Mouse (Mus musculus): Measurements from ENCODE around the gene Icam2. TPM values are rescaled to one million over a fixed set of nuclear protein-coding genes. Genes with fewer than 3 reads are reported as not detected.

Gene Icam2
- polyA plus RNA-seq, 1 experiment from 2014 or later = 14.8 TPM

GRCm38 (mm10) chr11:106386409-106386808 is 1.5 kb downstream of the Icam2 start:
- no peaks in the 10 kb centered on the region for H3K9me3 ChIP-seq (replicated peaks; ENCODE audit: control insufficient read depth, low read length)
- peaks cover 10% of the 10 kb centered on the region for H3K4me1 ChIP-seq (ENCODE audit: control insufficient read depth, low read depth, low read length)
- H3K27me3 ChIP-seq (ENCODE audit: control insufficient read depth, insufficient read depth, low read depth, low read length) = no peaks in the 10 kb centered on the region
- no peak overlapping the region for H3K9ac ChIP-seq (ENCODE audit: low read depth, low read length)
- 39% methylated on average over 3 of the region's 3 CpGs for WGBS (ENCODE audit: insufficient replicate concordance)
- no peak for ATAC-seq (ENCODE audit: low read depth)
- H3K27ac ChIP-seq (ENCODE audit: low read length) = no peak overlapping the region
- no peaks in the 10 kb centered on the region for H3K36me3 ChIP-seq (ENCODE audit: control insufficient read depth, insufficient read depth)
- H3K4me3 ChIP-seq (ENCODE audit: low read depth, low read length) = no peak overlapping the region
- H3K4me2 ChIP-seq (ENCODE audit: low read depth, low read length) = no peak overlapping the region

GRCm38 (mm10) chr11:106383051-106383790 is 4.7 kb downstream of the Icam2 start:
- no peak overlapping the region for H3K4me3 ChIP-seq (ENCODE audit: low read depth, low read length)
- H3K4me1 ChIP-seq (ENCODE audit: control insufficient read depth, low read depth, low read length) = peaks cover 10% of the 10 kb centered on the region
- no peaks in the 10 kb centered on the region for H3K27me3 ChIP-seq (ENCODE audit: control insufficient read depth, insufficient read depth, low read depth, low read length)
- H3K36me3 ChIP-seq (ENCODE audit: control insufficient read depth, insufficient read depth) = no peaks in the 10 kb centered on the region
- H3K27ac ChIP-seq (ENCODE audit: low read length) = no peak overlapping the region
- no peak for ATAC-seq (ENCODE audit: low read depth)
- 38% methylated on average over 6 of the region's 6 CpGs for WGBS (ENCODE audit: insufficient replicate concordance)
- H3K4me2 ChIP-seq (ENCODE audit: low read depth, low read length) = no peak overlapping the region
- no peaks in the 10 kb centered on the region for H3K9me3 ChIP-seq (replicated peaks; ENCODE audit: control insufficient read depth, low read length)
- no peak overlapping the region for H3K9ac ChIP-seq (ENCODE audit: low read depth, low read length)

GRCm38 (mm10) chr11:106382424-106382823 is 5.5 kb downstream of the Icam2 start:
- Histone ChIP-seq H3K27me3 (ENCODE audit: control insufficient read depth, insufficient read depth, low read depth, low read length) (no peaks in the 10 kb centered on the region), H3K27ac (ENCODE audit: low read length) (no peak overlapping the region), H3K4me1 (ENCODE audit: control insufficient read depth, low read depth, low read length) (peaks cover 10% of the 10 kb centered on the region), H3K4me2 (ENCODE audit: low read depth, low read length) (no peak overlapping the region), H3K4me3 (ENCODE audit: low read depth, low read length) (no peak overlapping the region; the same call in 1 of the 2 replicates), H3K36me3 (ENCODE audit: control insufficient read depth, insufficient read depth) (no peaks in the 10 kb centered on the region), H3K9ac (ENCODE audit: low read depth, low read length) (no peak overlapping the region), H3K9me3 (replicated peaks; ENCODE audit: control insufficient read depth, low read length) (no peaks in the 10 kb centered on the region)
- 13% methylated on average over 5 of the region's 5 CpGs for WGBS (ENCODE audit: insufficient replicate concordance)
- ATAC-seq (ENCODE audit: low read depth) = peak; percentile 54

GRCm38 (mm10) chr11:106381883-106382282 is 6.0 kb downstream of the Icam2 start:
- no peak overlapping the region for H3K27ac ChIP-seq (ENCODE audit: low read length)
- no peak overlapping the region for H3K9ac ChIP-seq (ENCODE audit: low read depth, low read length)
- 48% methylated on average over 7 of the region's 7 CpGs for WGBS (ENCODE audit: insufficient replicate concordance)
- peaks cover 10% of the 10 kb centered on the region for H3K4me1 ChIP-seq (ENCODE audit: control insufficient read depth, low read depth, low read length)
- no peaks in the 10 kb centered on the region for H3K36me3 ChIP-seq (ENCODE audit: control insufficient read depth, insufficient read depth)
- no peaks in the 10 kb centered on the region for H3K27me3 ChIP-seq (ENCODE audit: control insufficient read depth, insufficient read depth, low read depth, low read length)
- ATAC-seq (ENCODE audit: low read depth) = no peak
- H3K4me3 ChIP-seq (ENCODE audit: low read depth, low read length) = peak overlapping the region; percentile 1
- H3K9me3 ChIP-seq (replicated peaks; ENCODE audit: control insufficient read depth, low read length) = no peaks in the 10 kb centered on the region
- peak overlapping the region; percentile 7; the same call in 1 of the 2 replicates for H3K4me2 ChIP-seq (ENCODE audit: low read depth, low read length)

- H3K4me2 ChIP-seq (ENCODE audit: low read depth, low read length) = no peak overlapping the region
Measured at GRCm38 (mm10) chr11:106381011-106381410, 6.9 kb downstream of the Icam2 start.

GRCm38 (mm10) chr11:106374979-106375378 is 12.9 kb downstream of the Icam2 start:
- Histone ChIP-seq H3K27ac (ENCODE audit: low read length) (no peak overlapping the region), H3K4me2 (ENCODE audit: low read depth, low read length) (no peak overlapping the region), H3K9ac (ENCODE audit: low read depth, low read length) (no peak overlapping the region), H3K27me3 (ENCODE audit: control insufficient read depth, insufficient read depth, low read depth, low read length) (no peaks in the 10 kb centered on the region), H3K36me3 (ENCODE audit: control insufficient read depth, insufficient read depth) (no peaks in the 10 kb centered on the region), H3K4me3 (ENCODE audit: low read depth, low read length) (no peak overlapping the region), H3K9me3 (replicated peaks; ENCODE audit: control insufficient read depth, low read length) (no peaks in the 10 kb centered on the region), H3K4me1 (ENCODE audit: control insufficient read depth, low read depth, low read length) (no peaks in the 10 kb centered on the region)
- WGBS (ENCODE audit: insufficient replicate concordance) = 60% methylated on average over 5 of the region's 5 CpGs
- ATAC-seq (ENCODE audit: low read depth) = no peak

More at GRCm38 (mm10) chr11:106381011-106381410, 6.9 kb downstream of the Icam2 start:
- no peak overlapping the region for H3K9ac ChIP-seq (ENCODE audit: low read depth, low read length)
- H3K4me3 ChIP-seq (ENCODE audit: low read depth, low read length) = no peak overlapping the region
- no peaks in the 10 kb centered on the region for H3K9me3 ChIP-seq (replicated peaks; ENCODE audit: control insufficient read depth, low read length)
- ATAC-seq (ENCODE audit: low read depth) = no peak
- H3K27ac ChIP-seq (ENCODE audit: low read length) = no peak overlapping the region
- no peaks in the 10 kb centered on the region for H3K27me3 ChIP-seq (ENCODE audit: control insufficient read depth, insufficient read depth, low read depth, low read length)
- 63% methylated on average over 11 of the region's 11 CpGs for WGBS (ENCODE audit: insufficient replicate concordance)
- H3K36me3 ChIP-seq (ENCODE audit: control insufficient read depth, insufficient read depth) = no peaks in the 10 kb centered on the region
- H3K4me1 ChIP-seq (ENCODE audit: control insufficient read depth, low read depth, low read length) = peaks cover 9% of the 10 kb centered on the region

GRCm38 (mm10) chr11:106374559-106374958 is 13.3 kb downstream of the Icam2 start:
- no peak for ATAC-seq (ENCODE audit: low read depth)
- no peak overlapping the region for H3K4me2 ChIP-seq (ENCODE audit: low read depth, low read length)

GRCm38 (mm10) chr11:106373998-106374397 is 13.9 kb downstream of the Icam2 start:
- Histone ChIP-seq H3K27me3 (ENCODE audit: control insufficient read depth, insufficient read depth, low read depth, low read length) (no peaks in the 10 kb centered on the region), H3K9ac (ENCODE audit: low read depth, low read length) (no peak overlapping the region), H3K9me3 (replicated peaks; ENCODE audit: control insufficient read depth, low read length) (no peaks in the 10 kb centered on the region), H3K4me2 (ENCODE audit: low read depth, low read length) (no peak overlapping the region), H3K4me3 (ENCODE audit: low read depth, low read length) (no peak overlapping the region), H3K4me1 (ENCODE audit: control insufficient read depth, low read depth, low read length) (no peaks in the 10 kb centered on the region), H3K27ac (ENCODE audit: low read length) (no peak overlapping the region), H3K36me3 (ENCODE audit: control insufficient read depth, insufficient read depth) (no peaks in the 10 kb centered on the region)
- WGBS (ENCODE audit: insufficient replicate concordance) = 40% methylated on average over 11 of the region's 11 CpGs
- ATAC-seq (ENCODE audit: low read depth) = no peak

More at GRCm38 (mm10) chr11:106374559-106374958, 13.3 kb downstream of the Icam2 start:
- Histone ChIP-seq H3K27me3 (ENCODE audit: control insufficient read depth, insufficient read depth, low read depth, low read length) (no peaks in the 10 kb centered on the region), H3K4me1 (ENCODE audit: control insufficient read depth, low read depth, low read length) (no peaks in the 10 kb centered on the region), H3K9ac (ENCODE audit: low read depth, low read length) (no peak overlapping the region), H3K36me3 (ENCODE audit: control insufficient read depth, insufficient read depth) (no peaks in the 10 kb centered on the region), H3K9me3 (replicated peaks; ENCODE audit: control insufficient read depth, low read length) (no peaks in the 10 kb centered on the region), H3K4me3 (ENCODE audit: low read depth, low read length) (no peak overlapping the region), H3K27ac (ENCODE audit: low read length) (no peak overlapping the region)
- WGBS (ENCODE audit: insufficient replicate concordance) = 34% methylated on average over 9 of the region's 9 CpGs

- no peaks in the 10 kb centered on the region for H3K27me3 ChIP-seq (ENCODE audit: control insufficient read depth, insufficient read depth, low read depth, low read length)
- H3K4me3 ChIP-seq (ENCODE audit: low read depth, low read length) = no peak overlapping the region
- H3K36me3 ChIP-seq (ENCODE audit: control insufficient read depth, insufficient read depth) = no peaks in the 10 kb centered on the region
- 3% methylated on average over 3 of the region's 3 CpGs for WGBS (ENCODE audit: insufficient replicate concordance)
- 0 out of 2 replicates have a peak, but pooled peaks have one; percentile 16 for ATAC-seq (ENCODE audit: low read depth)
- H3K9me3 ChIP-seq (replicated peaks; ENCODE audit: control insufficient read depth, low read length) = no peaks in the 10 kb centered on the region
- H3K27ac ChIP-seq (ENCODE audit: low read length) = no peak overlapping the region
- H3K9ac ChIP-seq (ENCODE audit: low read depth, low read length) = no peak overlapping the region
- H3K4me1 ChIP-seq (ENCODE audit: control insufficient read depth, low read depth, low read length) = no peaks in the 10 kb centered on the region; the same call in 1 of the 2 replicates
- H3K4me2 ChIP-seq (ENCODE audit: low read depth, low read length) = no peak overlapping the region
Measured at GRCm38 (mm10) chr11:106366316-106366715, 21.6 kb downstream of the Icam2 start.
